Mouse (Mus musculus): ENCODE measurements at regions not wholly inside any gene's neighbourhood (a gene's known extent, or its start where the extent isn't known, plus 50 kb on each side); places are given as distances from the start of the nearest gene placed in this dataset.
A peak's percentile ranks its signal among the peaks of the same experiment; 100 is the strongest.

GRCm38 (mm10) chr2:28287210-28287860 is 94.5 kb downstream of the Olfm1 start:
- DNase-seq, result no peak
- TF ChIP-seq CTCF (IDR thresholded peaks at IDR 0.05), result no peak
- intact Hi-C loops (cut with DNase I), result no loop called here
- no peak overlapping the region for H3K27ac ChIP-seq
- no peak overlapping the region for H3K4me3 ChIP-seq

GRCm38 (mm10) chr2:28289339-28289738 is 96.5 kb downstream of the Olfm1 start:
- intact Hi-C loops (cut with DNase I), result no loop called here
- Histone ChIP-seq H3K27ac (no peak overlapping the region), H3K4me3 (no peak overlapping the region)
- TF ChIP-seq CTCF (IDR thresholded peaks at IDR 0.05), result no peak
- no peak for DNase-seq

GRCm38 (mm10) chr2:28289860-28290471 is 97.2 kb downstream of the Olfm1 start:
- H3K4me3 ChIP-seq, result no peak overlapping the region
- intact Hi-C loops (cut with DNase I), result no loop called here
- H3K27ac ChIP-seq, result no peak overlapping the region
- no peak for DNase-seq
- TF ChIP-seq CTCF (IDR thresholded peaks at IDR 0.05), result peak; percentile 40; the same call in 1 of the 2 replicates

- intact Hi-C loops (cut with DNase I), result no loop called here
Measured at GRCm38 (mm10) chr2:28294509-28294908, 101.7 kb downstream of the Olfm1 start.

GRCm38 (mm10) chr2:28296183-28296582 is 103.4 kb downstream of the Olfm1 start:
- TF ChIP-seq CTCF (IDR thresholded peaks at IDR 0.05), result no peak
- intact Hi-C loops (cut with DNase I), result no loop called here
- H3K4me3 ChIP-seq, result no peak overlapping the region
- H3K27ac ChIP-seq, result no peak overlapping the region
- no peak for DNase-seq

More at GRCm38 (mm10) chr2:28294509-28294908, 101.7 kb downstream of the Olfm1 start:
- TF ChIP-seq CTCF (IDR thresholded peaks at IDR 0.05), result no peak
- peak; percentile 69 for DNase-seq
- no peak overlapping the region for H3K4me3 ChIP-seq
- no peak overlapping the region for H3K27ac ChIP-seq

- intact Hi-C loops (cut with DNase I), result no loop called here
- DNase-seq, result no peak
- Histone ChIP-seq H3K27ac (no peak overlapping the region), H3K4me3 (no peak overlapping the region)
- no peak for TF ChIP-seq CTCF (IDR thresholded peaks at IDR 0.05)
Measured at GRCm38 (mm10) chr2:28298738-28299137, 105.9 kb downstream of the Olfm1 start.

- no peak for TF ChIP-seq CTCF (IDR thresholded peaks at IDR 0.05)
- intact Hi-C loops (cut with DNase I), result no loop called here
- H3K27ac ChIP-seq, result no peak overlapping the region
- DNase-seq, result no peak
- no peak overlapping the region for H3K4me3 ChIP-seq
Measured at GRCm38 (mm10) chr2:28299346-28299745, 106.6 kb downstream of the Olfm1 start.

- no peak for TF ChIP-seq CTCF (IDR thresholded peaks at IDR 0.05)
- DNase-seq, result no peak
- intact Hi-C loops (cut with DNase I), result loop anchor here (5.0 kb wide), 1 partner anchor 76 kb away; no protein-coding TSS in a partner anchor
- Histone ChIP-seq H3K4me3 (no peak overlapping the region), H3K27ac (no peak overlapping the region)
Measured at GRCm38 (mm10) chr2:28301313-28301712, 108.5 kb downstream of the Olfm1 start.

- TF ChIP-seq CTCF (IDR thresholded peaks at IDR 0.05), result no peak
- DNase-seq, result no peak
- intact Hi-C loops (cut with DNase I), result loop anchor here (1.0 to 5.0 kb wide), 2 partner anchors 73 to 100 kb away; no protein-coding TSS in a partner anchor
- no peak overlapping the region for H3K27ac ChIP-seq
- no peak overlapping the region for H3K4me3 ChIP-seq
Measured at GRCm38 (mm10) chr2:28303936-28304335, 111.1 kb downstream of the Olfm1 start.

- no peak overlapping the region for H3K4me3 ChIP-seq
- peak; percentile 79 for DNase-seq
Measured at GRCm38 (mm10) chr2:28304712-28305111, 111.9 kb downstream of the Olfm1 start.

GRCm38 (mm10) chr2:28309122-28309521 is 116.3 kb downstream of the Olfm1 start:
- TF ChIP-seq CTCF (IDR thresholded peaks at IDR 0.05), result no peak
- intact Hi-C loops (cut with DNase I), result no loop called here
- peak; percentile 60 for DNase-seq
- Histone ChIP-seq H3K27ac (no peak overlapping the region), H3K4me3 (no peak overlapping the region)

More at GRCm38 (mm10) chr2:28304712-28305111, 111.9 kb downstream of the Olfm1 start:
- intact Hi-C loops (cut with DNase I), result loop anchor here (1.0 to 5.0 kb wide), 2 partner anchors 73 to 100 kb away; no protein-coding TSS in a partner anchor
- no peak overlapping the region for H3K27ac ChIP-seq
- peak; percentile 88 for TF ChIP-seq CTCF (IDR thresholded peaks at IDR 0.05)

GRCm38 (mm10) chr2:28312212-28312611 is 119.4 kb downstream of the Olfm1 start:
- no peak overlapping the region for H3K27ac ChIP-seq
- intact Hi-C loops (cut with DNase I), result no loop called here
- no peak overlapping the region for H3K4me3 ChIP-seq
- DNase-seq, result no peak
- no peak for TF ChIP-seq CTCF (IDR thresholded peaks at IDR 0.05)

GRCm38 (mm10) chr2:28325502-28325901 is 121.1 kb upstream of the Ppp1r26 start:
- Histone ChIP-seq H3K4me3 (no peak overlapping the region), H3K27ac (no peak overlapping the region)
- no peak for DNase-seq
- no peak for TF ChIP-seq CTCF (IDR thresholded peaks at IDR 0.05)
- intact Hi-C loops (cut with DNase I), result no loop called here

All from gastrocnemius, adult 2 months (tissue).